ENCODE assay signal across 13 mouse cellular contexts in genomic region chr16:18130705-18131104, GRCm38 (mm10). TPM values are rescaled to one million over a fixed set of nuclear protein-coding genes. Genes with fewer than 3 reads are reported as not detected.
A peak's percentile ranks its signal among the peaks of the same experiment; 100 is the strongest.
DNase-seq lines count a peak whose midpoint lies in the region; ATAC-seq and TF ChIP-seq lines count a peak whose summit lies in the region.
"Had no signal": no experiment of that assay in that cellular context is flagged by ENCODE, and none has a peak within 500 bp of the region (broad histone marks: within the 10 kb centered on the region; RNA-seq: fewer than 3 reads in every experiment).

No protein-coding gene starts in this region.

- DNase-seq in cerebellum, adult 2 months, result peak; percentile 48 to 65
- DNase-seq in cerebellum, adult 11 months, result no peak
- DNase-seq in left cerebral cortex, adult 2 months (ENCODE audit: extremely low spot score in 1 of 2, low spot score in 2 of 2), result no peak
- DNase-seq in left cerebral cortex, postnatal 14 days (ENCODE audit: low spot score in 2 of 2), result no peak
- peak; percentile 62 for DNase-seq in cerebellum, adult 9-10 months
- DNase-seq in adrenal gland, postnatal 25 days, result no peak
- no peak for DNase-seq in kidney, postnatal 4 days
- DNase-seq: adrenal gland, adult 8-10 months; heart, postnatal 10 days; lung, postnatal 4 days had no signal

- H3K9me3 ChIP-seq in limb, embryonic 15.5 days, result no peaks in the 10 kb centered on the region
- H3K9me3 ChIP-seq: embryonic facial prominence, embryonic 12.5 days; liver, embryonic 15.5 days had no signal

- no peaks in the 10 kb centered on the region for H3K36me3 ChIP-seq in limb, embryonic 15.5 days
- H3K36me3 ChIP-seq: embryonic facial prominence, embryonic 12.5 days; liver, embryonic 15.5 days had no signal

- peak overlapping the region; percentile 19 for H3K27ac ChIP-seq in cerebellum, adult 2 months (ENCODE audit: insufficient read depth, low read length)
- peak overlapping the region; percentile 93 for H3K27ac ChIP-seq in left cerebral cortex, adult 2 months
- H3K27ac ChIP-seq in limb, embryonic 15.5 days, result peak overlapping the region; percentile 60
- H3K27ac ChIP-seq: embryonic facial prominence, embryonic 12.5 days; liver, embryonic 15.5 days had no signal

- H3K4me3 ChIP-seq in cerebellum, adult 2 months (replicated peaks; ENCODE audit: insufficient read depth, low read depth, low read length), result peak overlapping the region; percentile 58
- H3K4me3 ChIP-seq in left cerebral cortex, adult 2 months, result peak overlapping the region; percentile 61
- no peak overlapping the region for H3K4me3 ChIP-seq in limb, embryonic 15.5 days
- H3K4me3 ChIP-seq: embryonic facial prominence, embryonic 12.5 days; liver, embryonic 15.5 days had no signal

- TF ChIP-seq POLR2A in cerebellum, adult 2 months (IDR thresholded peaks at IDR 0.05; ENCODE audit: borderline replicate concordance, insufficient read depth, low read length), result no peak

- H3K9ac ChIP-seq in limb, embryonic 15.5 days, result no peak overlapping the region
- H3K9ac ChIP-seq: embryonic facial prominence, embryonic 12.5 days; liver, embryonic 15.5 days had no signal

- TF ChIP-seq CTCF in cerebellum, adult 2 months (IDR thresholded peaks at IDR 0.05; ENCODE audit: borderline replicate concordance, insufficient read depth, low read depth, low read length), result no peak
- TF ChIP-seq CTCF in left cerebral cortex, adult 2 months (IDR thresholded peaks at IDR 0.05), result no peak

- no peak for ATAC-seq in limb, embryonic 15.5 days (ENCODE audit: insufficient number of reproducible peaks, low FRiP score, low TSS enrichment, low read depth)

- H3K4me2 ChIP-seq in limb, embryonic 15.5 days, result no peak overlapping the region
- H3K4me2 ChIP-seq: embryonic facial prominence, embryonic 12.5 days; liver, embryonic 15.5 days had no signal

- H3K27me3 ChIP-seq in cerebellum, adult 2 months (ENCODE audit: control insufficient read depth, insufficient read depth, low read length), result no peaks in the 10 kb centered on the region
- H3K27me3 ChIP-seq in limb, embryonic 15.5 days, result peaks cover 32% of the 10 kb centered on the region

- peaks cover 58% of the 10 kb centered on the region for H3K4me1 ChIP-seq in cerebellum, adult 2 months (ENCODE audit: control insufficient read depth, insufficient read depth, low read length)
- peaks cover 41% of the 10 kb centered on the region for H3K4me1 ChIP-seq in limb, embryonic 15.5 days

- intact Hi-C loops in left cerebral cortex, adult 2 months (cut with DNase I), result loop anchor here (1.0 kb wide), 2 partner anchors 24 to 65 kb away; no protein-coding TSS in a partner anchor
- intact Hi-C loops in left cerebral cortex, postnatal 14 days (cut with DNase I), result no loop called here

RNA-seq across cellular contexts. Expression of gene Rtn4r, which starts 3.3 kb away (rescaled TPM):
- polyA plus RNA-seq in cerebellum, adult 2 months (2012; rRNA removed), result 82.9 and 97.4 TPM in 2 replicates
- total RNA-seq in left cerebral cortex, adult 2 months (2021), result 100 to 1,000 TPM; 138 to 147 TPM
- 100 to 1,000 TPM; 105 to 118 TPM for total RNA-seq in left cerebral cortex, postnatal 14 days (2021)
- polyA plus RNA-seq in limb, embryonic 15.5 days (2015; fragmentation: Nextera tagmentation; extraction: Ambion mirVana), result 7.0 and 7.9 TPM in 2 replicates
- not detected in 2 replicates for total RNA-seq in adrenal gland, postnatal 25 days (2021)

RNA-seq across cellular contexts. Expression of gene Prodh, which starts 40.7 kb away (rescaled TPM):
- 45.1 and 55.8 TPM in 2 replicates for polyA plus RNA-seq in cerebellum, adult 2 months (2012; rRNA removed)
- 10 to 100 TPM; 38.9 to 40.8 TPM for total RNA-seq in left cerebral cortex, adult 2 months (2021)
- 10 to 100 TPM; 27.1 to 33.7 TPM for total RNA-seq in left cerebral cortex, postnatal 14 days (2021)
- polyA plus RNA-seq in limb, embryonic 15.5 days (2015; fragmentation: Nextera tagmentation; extraction: Ambion mirVana), result 10.9 and 11.8 TPM in 2 replicates
- 41.8 and 67.7 TPM in 2 replicates for total RNA-seq in adrenal gland, postnatal 25 days (2021)

Comparison
In these comparisons a context has a peak if more than half of its experiments do, and no peak if none do; other contexts are left out.
1. DNase-seq: peak in cerebellum, adult 2 months (2 of 2) and cerebellum, adult 9-10 months (single experiment); none in cerebellum, adult 11 months (single experiment), left cerebral cortex, adult 2 months (0 of 2), left cerebral cortex, postnatal 14 days (0 of 2), adrenal gland, postnatal 25 days (single experiment) and kidney, postnatal 4 days (0 of 2).
2. H3K27ac ChIP-seq: peak in every context shown above with its lines; median percentile 93 in left cerebral cortex, adult 2 months; 60 in limb, embryonic 15.5 days; 19 in cerebellum, adult 2 months.
3. RNA of gene Rtn4r, which starts 3.3 kb away (total RNA-seq): 138 to 147 TPM in left cerebral cortex, adult 2 months and 105 to 118 TPM in left cerebral cortex, postnatal 14 days; not detected in adrenal gland, postnatal 25 days; every median in the first group is over 10 times any median in the second.